Mouse (Mus musculus) forebrain, embryonic 13.5 days (tissue): Measurements from ENCODE around the gene Prmt6. TPM values are rescaled to one million over a fixed set of nuclear protein-coding genes. Genes with fewer than 3 reads are reported as not detected.
A peak's percentile ranks its signal among the peaks of the same experiment; 100 is the strongest.

Experiments used
- ATAC-seq: fragments of 200-750 bp; cut with Nextera tagmentation; 2 replicates; pipeline ENCODE4 v1.8.0; 2017
- H3K27ac ChIP-seq: fragments of 300-500 bp; sonication (generic); 2 replicates; pipeline ENCODE4 v1.5.1; 2015; ENCODE audit warnings: inconsistent platforms, mild to moderate bottlenecking, moderate library complexity
- H3K27me3 ChIP-seq: fragments of 300-500 bp; sonication (generic); 2 replicates; pipeline ENCODE4 v1.6.1; 2015; ENCODE audit warnings: mild to moderate bottlenecking, inconsistent platforms
- H3K36me3 ChIP-seq: fragments of 300-500 bp; sonication (generic); 2 replicates; pipeline ENCODE4 v1.6.1; 2015; ENCODE audit warnings: mild to moderate bottlenecking, inconsistent platforms; ENCODE audit not compliant: poor library complexity, severe bottlenecking
- H3K4me1 ChIP-seq: fragments of 300-500 bp; sonication (generic); 2 replicates; pipeline ENCODE4 v1.6.1; 2015; ENCODE audit warnings: inconsistent platforms
- H3K4me2 ChIP-seq: fragments of 300-500 bp; sonication (generic); 2 replicates; pipeline ENCODE4 v1.6.1; 2015; ENCODE audit warnings: inconsistent platforms, mild to moderate bottlenecking, moderate library complexity
- H3K4me3 ChIP-seq: fragments of 300-500 bp; sonication (generic); 2 replicates; pipeline ENCODE4 v1.5.1; 2015; ENCODE audit warnings: mild to moderate bottlenecking, inconsistent platforms
- H3K9ac ChIP-seq: fragments of 300-500 bp; sonication (generic); 2 replicates; pipeline ENCODE4 v1.6.1; 2015; ENCODE audit warnings: mild to moderate bottlenecking, inconsistent platforms
- H3K9me3 ChIP-seq: fragments of 300-500 bp; sonication (generic); replicated peaks from 2 replicates; pipeline ENCODE4 v1.6.1; 2016; ENCODE audit warnings: inconsistent platforms
- WGBS: fragments of 180-500 bp; shearing (Covaris S2); methylation state at CpG from one replicate; pipeline ENCODE4 v1.1.7; 2015; 5-methylcytosine and 5-hydroxymethylcytosine counted together
- polyA plus RNA-seq: library from polyadenylated mRNA; unstranded; fragments of >200 nt; fragmentation: Nextera tagmentation; extraction: Ambion mirVana; gene quantifications from 2 replicates; pipeline ENCODE4 v1.2.1, GENCODE M21; 2015

The Prmt6 gene
- polyA plus RNA-seq = 21.8 TPM in 2 replicates

GRCm38 (mm10) chr3:110250839-110251700 lies at the start of gene Prmt6:
Gene Prmt6 (minus strand): TSS chr3:110250998.
- ATAC-seq = peak; percentile 96
- peak within 1 kb of the TSS; percentile 97 for H3K9ac ChIP-seq
- 28% methylated on average over 27 of the region's 38 CpGs for WGBS
- peaks cover 18% of the 10 kb centered on the region for H3K36me3 ChIP-seq
- peak within 1 kb of the TSS; percentile 63 for H3K4me2 ChIP-seq
- H3K4me3 ChIP-seq = peak within 1 kb of the TSS; percentile 95
- H3K4me1 ChIP-seq = peaks cover 21% of the 10 kb centered on the region
- H3K27ac ChIP-seq = peak within 1 kb of the TSS; percentile 95
- H3K27me3 ChIP-seq = no peaks in the 10 kb centered on the region
- H3K9me3 ChIP-seq = no peaks in the 10 kb centered on the region

- H3K27me3 ChIP-seq = no peaks in the 10 kb centered on the region
- no peak overlapping the region for H3K4me3 ChIP-seq
- H3K4me1 ChIP-seq = no peaks in the 10 kb centered on the region
- no peak overlapping the region for H3K9ac ChIP-seq
- no peak overlapping the region for H3K27ac ChIP-seq
- H3K4me2 ChIP-seq = no peak overlapping the region
- no peaks in the 10 kb centered on the region for H3K36me3 ChIP-seq
- 75% methylated on average over 8 of the region's 8 CpGs for WGBS
- ATAC-seq = peak; percentile 51
- no peaks in the 10 kb centered on the region for H3K9me3 ChIP-seq
Observed at GRCm38 (mm10) chr3:110290485-110291045, 39.8 kb upstream of the Prmt6 start.

GRCm38 (mm10) chr3:110282651-110283050 lies 31.9 kb upstream of the Prmt6 start:
- no peak overlapping the region for H3K4me2 ChIP-seq
- H3K4me1 ChIP-seq = no peaks in the 10 kb centered on the region
- WGBS = 88% methylated on average over 5 of the region's 5 CpGs
- H3K9ac ChIP-seq = no peak overlapping the region
- no peak for ATAC-seq
- H3K36me3 ChIP-seq = no peaks in the 10 kb centered on the region
- H3K27ac ChIP-seq = no peak overlapping the region
- H3K9me3 ChIP-seq = no peaks in the 10 kb centered on the region
- H3K4me3 ChIP-seq = no peak overlapping the region
- H3K27me3 ChIP-seq = no peaks in the 10 kb centered on the region

- no peaks in the 10 kb centered on the region for H3K4me1 ChIP-seq
- H3K27ac ChIP-seq = no peak overlapping the region
- H3K4me3 ChIP-seq = no peak overlapping the region
- WGBS = 54% methylated on average over 2 of the region's 2 CpGs
- H3K9me3 ChIP-seq = no peaks in the 10 kb centered on the region
- H3K9ac ChIP-seq = no peak overlapping the region
- H3K27me3 ChIP-seq = no peaks in the 10 kb centered on the region
- no peak for ATAC-seq
- H3K4me2 ChIP-seq = no peak overlapping the region
- H3K36me3 ChIP-seq = no peaks in the 10 kb centered on the region
Observed at GRCm38 (mm10) chr3:110267790-110268189, 17.0 kb upstream of the Prmt6 start.

- Histone ChIP-seq H3K36me3 (no peaks in the 10 kb centered on the region), H3K4me1 (peaks cover 14% of the 10 kb centered on the region), H3K27ac (no peak overlapping the region), H3K27me3 (no peaks in the 10 kb centered on the region), H3K9me3 (no peaks in the 10 kb centered on the region), H3K9ac (no peak overlapping the region), H3K4me3 (no peak overlapping the region), H3K4me2 (no peak overlapping the region)
- no peak for ATAC-seq
- WGBS = 94% methylated on average over 4 of the region's 4 CpGs
Observed at GRCm38 (mm10) chr3:110253105-110253504, 2.3 kb upstream of the Prmt6 start.

GRCm38 (mm10) chr3:110249891-110250838 lies 633 bp downstream of the Prmt6 start:
- peak; percentile 85 for ATAC-seq
- H3K36me3 ChIP-seq = peaks cover 20% of the 10 kb centered on the region
- no peaks in the 10 kb centered on the region for H3K27me3 ChIP-seq
- peak overlapping the region; percentile 97 for H3K9ac ChIP-seq
- H3K4me2 ChIP-seq = peak overlapping the region; percentile 63
- H3K27ac ChIP-seq = peak overlapping the region; percentile 95
- H3K9me3 ChIP-seq = no peaks in the 10 kb centered on the region
- WGBS = under 1% methylated on average over 89 of the region's 89 CpGs
- peaks cover 21% of the 10 kb centered on the region for H3K4me1 ChIP-seq
- H3K4me3 ChIP-seq = peak overlapping the region; percentile 95

- Histone ChIP-seq H3K27me3 (no peaks in the 10 kb centered on the region), H3K9me3 (no peaks in the 10 kb centered on the region), H3K9ac (no peak overlapping the region), H3K4me1 (0 out of 2 replicates have a peak, but pooled peaks cover 5% of the 10 kb centered on the region), H3K27ac (no peak overlapping the region), H3K4me2 (no peak overlapping the region), H3K4me3 (no peak overlapping the region), H3K36me3 (no peaks in the 10 kb centered on the region)
- 59% methylated on average over 1 of the region's 1 CpGs for WGBS
- ATAC-seq = peak; percentile 88
Observed at GRCm38 (mm10) chr3:110236819-110237463, 13.9 kb downstream of the Prmt6 start.

Other genes with a start within 250 kb of the Prmt6 start
- gene Ntng1, start 107.0 kb downstream of the Prmt6 start, polyA plus RNA-seq = 9.0 and 12.6 TPM in 2 replicates